Mouse (Mus musculus): ENCODE data around the gene Immt.
A peak's percentile ranks its signal among the peaks of the same experiment; 100 is the strongest.

- no peak for TF ChIP-seq CTCF (IDR thresholded peaks at IDR 0.05 in 2 of 3, conservative IDR thresholded peaks at IDR 0.05 in 1 of 3; ENCODE audit: control insufficient read depth in 1 of 3, insufficient read depth in 1 of 3, low read depth in 2 of 3, low read length in 3 of 3, poor library complexity in 1 of 3, severe bottlenecking in 1 of 3)
- peak; percentile 88 for TF ChIP-seq ZMIZ1 (IDR thresholded peaks at IDR 0.05; ENCODE audit: low read depth, low read length)
- TF ChIP-seq MAZ (IDR thresholded peaks at IDR 0.05; ENCODE audit: low read depth, low read length) = peak; percentile 38; the same call in 1 of the 2 replicates
- TF ChIP-seq MXI1 (IDR thresholded peaks at IDR 0.05; ENCODE audit: low read depth, low read length) = peak; percentile 70
- peak; percentile 92 for TF ChIP-seq NELFE (IDR thresholded peaks at IDR 0.05; ENCODE audit: low read depth, low read length)
- no peak for TF ChIP-seq UBTF (IDR thresholded peaks at IDR 0.05; ENCODE audit: borderline replicate concordance, insufficient read depth, low read depth, low read length)
- peak; percentile 85 to 89 for TF ChIP-seq POLR2A (IDR thresholded peaks at IDR 0.05; ENCODE audit: control insufficient read depth in 1 of 2, insufficient read depth in 1 of 2, low read depth in 1 of 2, low read length in 2 of 2, poor library complexity in 1 of 2)
- 0 out of 4 replicates have a peak, but pooled peaks have one; percentile 11 for TF ChIP-seq EP300 (IDR thresholded peaks at IDR 0.05; ENCODE audit: low read depth in 1 of 2, low read length in 2 of 2)
- no peak for TF ChIP-seq USF1 (IDR thresholded peaks at IDR 0.05; ENCODE audit: low read depth, low read length)
- no peak for TF ChIP-seq RCOR1 (IDR thresholded peaks at IDR 0.05; ENCODE audit: low read depth, low read length)
- TF ChIP-seq MEF2A (IDR thresholded peaks at IDR 0.05; ENCODE audit: extremely low read depth, insufficient replicate concordance, low read depth, low read length, poor library complexity, severe bottlenecking) = no peak
- TF ChIP-seq BHLHE40 (IDR thresholded peaks at IDR 0.05; ENCODE audit: borderline replicate concordance, low read depth, low read length) = 0 out of 2 replicates have a peak, but pooled peaks have one; percentile 3
- TF ChIP-seq ZKSCAN1 (IDR thresholded peaks at IDR 0.05; ENCODE audit: low read depth, low read length) = no peak
These were observed at the start of gene Immt for GRCm38 (mm10) chr6:71830690-71831580.
